Mouse (Mus musculus) limb, embryonic 15.5 days (tissue): ENCODE measurements around the gene Pwwp2a. TPM values are rescaled to one million over a fixed set of nuclear protein-coding genes. Genes with fewer than 3 reads are reported as not detected.

Source experiments
- ATAC-seq: fragments of 200-750 bp; cut with Nextera tagmentation; 2 replicates; pipeline ENCODE4 v1.8.0; 2017; ENCODE audit warnings: low read depth, moderate TSS enrichment; ENCODE audit not compliant: insufficient number of reproducible peaks, low FRiP score, low TSS enrichment
- H3K27ac ChIP-seq: fragments of 300-500 bp; sonication (generic); 2 replicates; pipeline ENCODE4 v1.5.1; 2015; ENCODE audit warnings: moderate library complexity, mild to moderate bottlenecking, inconsistent platforms
- H3K27me3 ChIP-seq: fragments of 300-500 bp; sonication (generic); 2 replicates; pipeline ENCODE4 v1.6.1; 2015; ENCODE audit warnings: inconsistent platforms
- H3K36me3 ChIP-seq: fragments of 300-500 bp; sonication (generic); 2 replicates; pipeline ENCODE4 v1.6.1; 2015; ENCODE audit warnings: inconsistent platforms
- H3K4me1 ChIP-seq: fragments of 300-500 bp; sonication (generic); 2 replicates; pipeline ENCODE4 v1.6.1; 2015; ENCODE audit warnings: inconsistent platforms
- H3K4me2 ChIP-seq: fragments of 300-500 bp; sonication (generic); 2 replicates; pipeline ENCODE4 v1.6.1; 2015; ENCODE audit warnings: mild to moderate bottlenecking, inconsistent platforms
- H3K4me3 ChIP-seq: fragments of 300-500 bp; sonication (generic); 2 replicates; pipeline ENCODE4 v1.5.1; 2015; ENCODE audit warnings: mild to moderate bottlenecking, inconsistent platforms
- H3K9ac ChIP-seq: fragments of 300-500 bp; sonication (generic); 2 replicates; pipeline ENCODE4 v1.6.1; 2015; ENCODE audit warnings: inconsistent platforms
- H3K9me3 ChIP-seq: fragments of 300-500 bp; sonication (generic); 2 replicates; pipeline ENCODE4 v1.6.1; 2016; ENCODE audit warnings: inconsistent platforms
- WGBS: fragments of 180-500 bp; shearing (Covaris S2); methylation state at CpG from one replicate; pipeline ENCODE4 v1.1.7; 2015; 5-methylcytosine and 5-hydroxymethylcytosine counted together
- polyA plus RNA-seq: library from polyadenylated mRNA; unstranded; fragments of >200 nt; fragmentation: Nextera tagmentation; extraction: Ambion mirVana; gene quantifications from 2 replicates; pipeline ENCODE4 v1.2.1, GENCODE M21; 2015

Pwwp2a gene
- polyA plus RNA-seq, 1 experiment from 2014 or later = 22.7 TPM

- H3K4me3 ChIP-seq = no peak overlapping the region
- peaks cover 50% of the 10 kb centered on the region for H3K36me3 ChIP-seq
- ATAC-seq = no peak
- no peaks in the 10 kb centered on the region for H3K4me1 ChIP-seq
- no peak overlapping the region for H3K4me2 ChIP-seq
- no peaks in the 10 kb centered on the region for H3K9me3 ChIP-seq
- no peaks in the 10 kb centered on the region for H3K27me3 ChIP-seq
- 64% methylated on average over 7 of the region's 7 CpGs for WGBS
- no peak overlapping the region for H3K9ac ChIP-seq
- H3K27ac ChIP-seq = no peak overlapping the region
Measured at GRCm38 (mm10) chr11:43728737-43729301, 47.0 kb downstream of the Pwwp2a start.

GRCm38 (mm10) chr11:43747233-43748226 lies 65.7 kb downstream of the Pwwp2a start, which contains the start of gene Ttc1:
Gene Ttc1 (minus strand): TSS chr11:43748008.
- H3K4me1 ChIP-seq = peaks cover 10% of the 10 kb centered on the region
- H3K4me2 ChIP-seq = peak within 1 kb of the TSS; percentile 87
- no peaks in the 10 kb centered on the region for H3K9me3 ChIP-seq
- peak within 1 kb of the TSS; percentile 63 for H3K9ac ChIP-seq
- peak within 1 kb of the TSS; percentile 86 for H3K4me3 ChIP-seq
- 2% methylated on average over 47 of the region's 47 CpGs for WGBS
- peaks cover 24% of the 10 kb centered on the region for H3K36me3 ChIP-seq
- no peaks in the 10 kb centered on the region for H3K27me3 ChIP-seq
- peak within 1 kb of the TSS; percentile 74 for H3K27ac ChIP-seq
- ATAC-seq = peak; percentile 98

GRCm38 (mm10) chr11:43751542-43751941 lies 69.7 kb downstream of the Pwwp2a start:
- Histone ChIP-seq H3K36me3 (no peaks in the 10 kb centered on the region), H3K9ac (no peak overlapping the region), H3K4me2 (no peak overlapping the region), H3K27me3 (no peaks in the 10 kb centered on the region), H3K4me1 (peaks cover 8% of the 10 kb centered on the region), H3K27ac (no peak overlapping the region), H3K9me3 (no peaks in the 10 kb centered on the region), H3K4me3 (no peak overlapping the region)
- 70% methylated on average over 2 of the region's 2 CpGs for WGBS
- ATAC-seq = no peak

- no peak overlapping the region for H3K4me3 ChIP-seq
- H3K4me2 ChIP-seq = no peak overlapping the region
- no peaks in the 10 kb centered on the region for H3K27me3 ChIP-seq
- H3K4me1 ChIP-seq = no peaks in the 10 kb centered on the region
- ATAC-seq = no peak
- no peaks in the 10 kb centered on the region for H3K36me3 ChIP-seq
- H3K9ac ChIP-seq = no peak overlapping the region
- H3K27ac ChIP-seq = no peak overlapping the region
- H3K9me3 ChIP-seq = no peaks in the 10 kb centered on the region
- WGBS = 63% methylated on average over 1 of the region's 1 CpGs
Measured at GRCm38 (mm10) chr11:43754568-43754967, 72.8 kb downstream of the Pwwp2a start.

DNA sequence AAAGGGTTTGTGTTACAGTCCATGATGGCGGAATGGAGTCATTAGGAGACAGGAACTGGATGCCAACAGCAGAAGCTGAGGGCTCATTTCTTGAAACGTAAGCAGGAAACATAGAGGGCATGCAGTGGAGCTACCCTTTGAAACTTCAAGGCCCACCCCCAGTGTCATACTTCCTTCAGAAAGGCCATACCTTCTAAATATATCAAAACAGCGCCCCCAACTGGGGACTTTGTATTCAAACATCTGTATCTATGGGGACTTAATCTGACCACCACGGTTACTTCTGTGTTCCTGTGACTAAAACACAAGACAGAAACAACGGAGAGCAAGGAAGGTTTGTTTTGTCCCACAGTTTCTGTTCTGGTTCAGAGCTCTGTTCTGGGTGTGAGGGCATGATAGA lies 73.6 kb downstream of the Pwwp2a start:
- H3K36me3 ChIP-seq = no peaks in the 10 kb centered on the region
- H3K9ac ChIP-seq = no peak overlapping the region
- 64% methylated on average over 5 of the region's 5 CpGs for WGBS
- H3K4me2 ChIP-seq = no peak overlapping the region
- H3K9me3 ChIP-seq = no peaks in the 10 kb centered on the region
- H3K27me3 ChIP-seq = no peaks in the 10 kb centered on the region
- H3K4me1 ChIP-seq = no peaks in the 10 kb centered on the region
- no peak overlapping the region for H3K4me3 ChIP-seq
- H3K27ac ChIP-seq = no peak overlapping the region
- no peak for ATAC-seq

- Histone ChIP-seq H3K27ac (no peak overlapping the region), H3K9me3 (no peaks in the 10 kb centered on the region), H3K4me1 (no peaks in the 10 kb centered on the region), H3K4me2 (no peak overlapping the region), H3K4me3 (no peak overlapping the region), H3K36me3 (no peaks in the 10 kb centered on the region), H3K27me3 (no peaks in the 10 kb centered on the region), H3K9ac (no peak overlapping the region)
- no peak for ATAC-seq
- WGBS = 59% methylated on average over 2 of the region's 2 CpGs
Measured at GRCm38 (mm10) chr11:43758436-43758835, 76.6 kb downstream of the Pwwp2a start.

DNA sequence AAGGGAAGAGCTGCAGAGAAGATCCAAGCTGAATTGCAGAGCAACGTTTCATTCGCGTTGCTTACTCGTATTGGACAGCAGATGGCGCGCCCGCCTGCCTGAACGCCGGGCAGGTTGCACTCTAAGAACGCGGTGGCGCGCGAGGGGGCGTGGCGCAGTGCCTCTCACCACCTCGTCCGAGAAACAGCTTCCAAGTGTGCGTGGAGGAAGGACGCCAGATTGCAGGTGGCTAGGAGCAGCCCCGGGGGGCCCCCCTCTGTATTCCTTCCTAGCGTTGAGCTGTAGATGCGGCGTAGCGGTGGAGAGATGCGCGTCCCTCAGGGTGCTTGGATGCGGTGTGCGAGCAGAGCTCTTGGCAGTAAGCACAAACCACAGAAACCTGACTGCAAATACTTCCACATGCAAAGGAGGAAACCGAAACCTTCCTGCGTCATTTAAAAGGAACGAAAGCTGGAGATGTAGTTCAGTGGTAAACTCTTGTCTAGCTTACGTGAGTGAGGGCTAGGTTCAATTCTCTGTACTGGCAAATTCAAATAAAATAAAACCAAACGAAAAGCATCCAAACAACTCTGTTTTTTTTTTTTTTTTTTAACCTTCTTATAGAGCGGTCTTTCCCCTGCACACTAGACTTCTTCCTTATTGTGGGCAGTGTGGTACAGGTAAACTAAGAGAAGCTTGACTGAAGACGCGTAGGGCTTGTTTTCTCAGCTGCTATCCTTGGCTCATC lies 85.3 kb downstream of the Pwwp2a start:
- Histone ChIP-seq H3K27me3 (peaks cover 4% of the 10 kb centered on the region; the same call in 1 of the 2 replicates), H3K4me1 (peaks cover 3% of the 10 kb centered on the region; the same call in 1 of the 2 replicates), H3K36me3 (no peaks in the 10 kb centered on the region), H3K4me3 (peak overlapping the region; percentile 51), H3K4me2 (peak overlapping the region; percentile 81), H3K27ac (no peak overlapping the region), H3K9ac (no peak overlapping the region), H3K9me3 (no peaks in the 10 kb centered on the region)
- ATAC-seq = peak; percentile 65; the same call in 1 of the 2 replicates
- WGBS = 5% methylated on average over 37 of the region's 37 CpGs

- Histone ChIP-seq H3K27ac (no peak overlapping the region), H3K4me1 (peaks cover 3% of the 10 kb centered on the region; the same call in 1 of the 2 replicates), H3K27me3 (peaks cover 7% of the 10 kb centered on the region; the same call in 1 of the 2 replicates), H3K4me2 (no peak overlapping the region), H3K9ac (no peak overlapping the region), H3K9me3 (no peaks in the 10 kb centered on the region), H3K4me3 (no peak overlapping the region), H3K36me3 (no peaks in the 10 kb centered on the region)
- 63% methylated on average over 11 of the region's 11 CpGs for WGBS
- no peak for ATAC-seq
Measured at GRCm38 (mm10) chr11:43767749-43768148, 86.0 kb downstream of the Pwwp2a start.

DNA sequence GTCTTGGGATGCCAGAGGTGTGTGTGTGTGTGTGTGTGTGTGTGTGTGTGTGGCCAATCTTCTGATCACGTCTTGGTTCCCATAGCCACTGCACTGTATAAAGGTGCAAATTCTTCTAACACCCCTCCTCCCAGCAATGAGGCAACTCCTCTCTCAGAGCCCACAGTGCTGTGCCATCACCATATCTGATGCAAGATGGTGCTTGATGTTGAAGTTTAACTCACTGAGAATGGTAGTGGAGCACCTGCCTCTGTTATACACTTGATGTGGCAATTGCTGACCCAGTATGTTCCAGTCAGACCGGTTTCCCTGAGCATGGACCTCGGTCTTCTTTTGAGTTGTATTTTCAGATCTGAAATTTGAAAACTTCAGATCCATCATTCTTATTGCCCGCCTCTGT lies 88.3 kb downstream of the Pwwp2a start:
- Histone ChIP-seq H3K36me3 (no peaks in the 10 kb centered on the region), H3K9ac (no peak overlapping the region), H3K9me3 (no peaks in the 10 kb centered on the region), H3K27ac (no peak overlapping the region), H3K27me3 (peaks cover 15% of the 10 kb centered on the region), H3K4me1 (peaks cover 3% of the 10 kb centered on the region), H3K4me3 (no peak overlapping the region), H3K4me2 (no peak overlapping the region)
- WGBS = 88% methylated on average over 4 of the region's 4 CpGs
- no peak for ATAC-seq
